Mouse (Mus musculus): ENCODE data around the gene Wdr59.

Gene Wdr59

DNA sequence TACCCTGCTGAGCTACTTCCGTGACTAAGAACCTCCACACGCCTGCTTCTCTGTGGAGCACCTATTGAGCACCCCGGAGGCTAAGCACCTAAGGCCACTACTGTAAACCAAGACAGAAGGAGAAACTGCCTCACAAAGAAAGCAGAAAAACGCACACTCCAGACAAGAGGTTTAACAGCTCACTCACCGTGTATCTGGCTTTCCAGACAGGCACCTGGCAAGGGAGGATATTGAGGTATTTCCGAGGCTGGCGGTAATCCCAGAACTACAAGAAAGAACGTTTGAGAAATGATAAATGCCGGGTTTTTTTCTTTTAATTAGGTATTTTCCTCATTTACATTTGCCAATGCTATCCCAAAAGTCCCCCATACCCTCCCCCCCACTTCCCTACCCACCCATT is 29.4 kb downstream of the Wdr59 start:
- in situ Hi-C loops (cut with MboI) = no loop called here

DNA sequence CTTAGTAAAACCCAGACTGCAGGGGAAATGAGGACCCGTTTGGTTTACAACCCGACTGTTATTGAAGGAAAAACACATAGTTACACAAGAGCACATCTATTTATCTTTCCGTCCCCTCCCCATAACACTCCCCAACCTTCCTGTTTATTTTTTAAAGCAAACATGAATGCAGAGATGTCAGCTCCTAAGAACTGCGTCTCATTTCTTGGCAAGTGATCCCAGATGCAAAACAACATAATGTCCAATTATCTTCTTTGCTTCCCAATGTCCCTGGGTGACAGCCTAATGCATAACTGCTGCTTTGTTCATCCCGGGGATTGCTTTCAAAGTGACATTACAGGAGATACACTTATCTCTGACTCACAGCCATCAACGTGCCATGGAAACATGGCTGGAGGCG is 30.7 kb downstream of the Wdr59 start:
- in situ Hi-C loops (cut with MboI) = no loop called here

DNA sequence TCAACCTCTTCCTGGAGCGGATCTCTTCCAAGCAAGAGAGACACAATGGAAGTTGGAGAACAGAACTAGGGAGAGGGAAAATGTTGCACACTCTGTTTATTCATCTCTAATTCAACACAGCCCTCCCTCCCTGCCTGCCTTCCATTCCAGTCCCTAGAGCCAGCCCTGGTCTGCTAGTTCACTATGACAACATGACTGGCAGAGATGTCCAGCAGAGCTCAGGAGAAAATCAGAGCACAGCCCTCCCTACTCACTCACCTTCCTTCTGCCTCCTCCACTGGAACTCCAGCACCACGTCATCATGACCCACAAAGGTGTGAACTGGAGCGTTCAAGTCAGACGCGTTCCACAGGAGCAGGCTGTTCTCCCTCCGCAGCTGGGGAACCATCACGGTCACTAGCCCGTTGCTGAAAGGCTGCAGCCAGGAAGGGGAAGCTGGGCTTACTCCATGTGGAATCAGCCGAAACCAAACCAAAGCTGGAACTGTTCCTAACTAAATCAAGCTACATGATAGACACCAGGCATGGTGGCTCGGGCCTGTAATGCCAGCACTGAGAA is 31.8 kb downstream of the Wdr59 start:
- in situ Hi-C loops (cut with MboI) = no loop called here

DNA sequence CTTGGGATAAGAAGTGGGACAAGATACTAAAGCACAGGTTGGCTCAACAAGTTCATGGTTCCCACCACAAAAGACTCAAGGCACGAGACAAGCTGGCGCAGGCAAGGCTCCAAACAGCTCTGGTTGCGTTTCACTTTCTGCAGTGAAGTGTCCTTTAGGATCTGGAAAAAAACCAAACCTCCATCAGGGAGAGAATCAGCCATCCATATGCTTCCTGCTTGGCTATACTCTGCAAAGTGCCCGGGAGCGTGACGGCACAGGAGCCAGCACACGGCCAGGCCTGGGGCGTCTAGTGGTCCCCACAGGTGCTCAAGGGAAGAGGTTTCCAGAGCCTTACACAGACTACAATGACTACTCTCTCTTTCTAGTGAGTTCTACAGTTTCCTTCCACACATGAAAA is 41.2 kb downstream of the Wdr59 start:
- in situ Hi-C loops (cut with MboI) = no loop called here

DNA sequence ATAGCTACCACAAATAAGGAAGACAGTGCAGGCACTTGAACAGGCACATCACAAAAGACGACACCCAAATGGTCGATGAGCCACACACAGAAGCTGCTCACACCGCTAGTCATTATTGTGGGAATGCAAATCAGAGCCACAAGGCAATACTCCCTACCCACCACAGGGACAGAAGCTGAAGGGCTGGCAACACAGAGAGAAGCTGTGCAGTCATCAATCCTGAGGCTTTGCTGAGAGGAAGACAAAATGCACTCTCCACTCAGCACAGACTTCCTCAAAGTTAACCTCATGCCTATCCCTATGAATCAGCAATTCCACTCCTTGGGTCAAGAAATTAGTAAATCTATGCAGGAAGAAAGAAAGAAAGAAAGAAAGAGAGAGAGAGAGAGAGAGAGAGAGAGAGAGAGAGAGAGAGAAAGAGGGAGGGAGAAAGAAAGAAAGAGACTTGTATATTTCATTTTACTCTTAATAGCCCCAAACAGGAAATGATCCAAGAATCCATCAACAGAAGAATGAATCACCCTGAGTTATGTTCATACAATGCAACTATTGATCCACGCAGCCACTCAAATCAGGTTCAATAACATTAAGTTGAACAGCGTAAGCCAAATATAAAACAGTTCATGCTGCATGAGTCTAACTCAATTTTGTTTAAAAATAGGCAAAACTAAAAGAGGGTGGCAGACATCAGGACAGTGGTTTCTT is 44.0 kb downstream of the Wdr59 start:
- in situ Hi-C loops (cut with MboI) = no loop called here

DNA sequence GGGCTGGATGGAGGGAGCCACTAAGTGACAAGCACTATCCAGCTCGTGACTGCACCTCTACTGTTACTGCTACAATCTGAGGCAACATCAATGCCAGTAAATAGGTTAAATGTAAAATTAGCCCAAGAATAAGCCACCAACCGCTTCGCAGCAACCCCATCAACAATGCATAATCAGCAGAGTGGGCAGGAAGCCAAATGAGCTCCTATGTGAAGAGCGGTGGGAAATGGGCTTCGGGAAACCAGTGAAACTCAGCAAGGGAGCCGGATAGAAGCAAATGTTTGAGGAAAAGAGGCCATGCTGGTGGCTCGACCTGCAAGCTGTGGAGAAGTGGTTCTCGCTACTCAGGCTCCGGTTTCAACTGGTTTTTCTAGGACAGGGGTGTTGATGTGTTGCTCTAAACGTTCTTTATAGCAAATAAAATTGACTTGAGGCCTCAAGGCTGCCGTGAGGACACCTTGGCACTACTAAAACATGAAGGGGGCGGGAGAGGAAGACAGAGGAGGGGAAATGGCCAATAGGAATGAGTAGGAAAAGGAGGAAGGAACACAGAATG is 50.3 kb downstream of the Wdr59 start:
- in situ Hi-C loops (cut with MboI) = no loop called here

DNA sequence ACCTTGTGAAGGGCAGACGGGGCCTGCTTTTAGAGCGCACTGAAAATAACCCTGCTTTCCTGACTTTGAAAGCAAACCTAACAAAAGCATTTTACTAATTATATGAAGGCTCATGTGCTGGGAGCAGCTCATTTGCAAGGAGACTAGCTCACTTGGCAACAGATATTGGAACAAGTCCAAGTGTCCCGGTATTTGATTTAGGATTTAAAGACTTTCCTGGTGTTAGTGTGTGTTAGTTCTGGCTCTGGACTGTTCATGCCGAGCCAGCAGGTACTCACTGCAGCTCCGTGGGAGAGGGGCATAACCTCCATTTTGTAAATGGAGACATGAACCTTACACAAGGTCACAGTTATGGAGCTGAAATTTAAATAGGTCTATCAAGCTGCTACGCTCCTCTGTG is 52.9 kb downstream of the Wdr59 start:
- in situ Hi-C loops (cut with MboI) = no loop called here

DNA sequence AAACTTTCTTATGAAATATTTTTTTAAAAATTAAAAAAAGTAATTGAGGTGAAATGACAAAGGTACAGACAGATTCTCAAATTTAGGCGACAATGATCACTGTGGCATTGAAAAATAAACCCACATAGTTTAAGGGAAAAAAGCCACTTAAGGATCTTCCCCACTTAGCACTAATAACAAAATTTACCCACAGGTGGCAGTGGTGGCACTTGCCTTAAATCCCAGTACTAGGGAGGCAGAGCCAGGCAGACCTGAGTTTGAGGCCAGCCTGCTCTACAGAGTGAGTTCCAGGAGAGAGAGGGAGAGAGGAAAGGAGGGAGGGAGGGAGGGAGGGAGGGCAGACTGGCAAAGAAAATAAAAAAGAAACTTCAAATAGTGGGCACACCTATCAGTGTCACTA is 56.6 kb downstream of the Wdr59 start:
- in situ Hi-C loops (cut with MboI) = no loop called here

DNA sequence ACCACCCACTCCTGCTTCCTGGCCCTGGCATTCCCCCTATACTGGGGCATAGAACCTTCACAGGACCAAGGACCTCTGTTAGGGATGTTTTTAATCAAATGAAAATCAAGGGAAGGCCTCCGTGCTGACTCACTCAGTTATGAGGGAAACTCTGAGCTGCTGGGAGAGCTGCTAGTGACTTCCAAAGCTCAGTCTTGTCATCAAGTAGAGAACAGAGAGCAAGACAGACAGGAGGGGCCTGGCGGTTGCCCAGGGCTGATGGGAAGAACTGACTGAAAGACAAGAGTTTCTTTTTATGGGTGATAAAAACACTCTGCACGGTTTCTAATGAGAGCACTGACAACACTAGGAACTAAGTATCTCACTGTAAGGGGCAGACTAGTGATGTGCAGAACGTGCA is 57.4 kb downstream of the Wdr59 start:
- in situ Hi-C loops (cut with MboI) = no loop called here

DNA sequence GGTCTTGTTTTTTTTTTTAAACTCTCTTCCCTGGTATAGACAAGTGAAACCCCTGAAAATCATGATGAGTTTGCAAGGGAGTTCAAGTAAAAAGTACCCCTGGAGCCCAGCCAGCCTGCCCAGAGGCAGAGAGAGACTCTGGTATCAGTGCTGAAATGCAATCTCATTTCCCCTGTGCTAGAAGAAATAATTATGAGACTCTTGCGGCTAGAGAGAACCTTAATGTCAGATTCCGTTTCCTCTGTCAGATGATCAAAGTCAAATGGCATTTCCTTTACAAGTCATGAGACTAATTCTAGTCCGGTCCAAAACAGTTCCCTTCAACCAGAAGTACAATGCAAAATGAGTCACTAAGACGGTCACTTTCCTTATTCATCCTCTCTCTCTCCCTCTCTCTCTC is 72.2 kb downstream of the Wdr59 start:
- in situ Hi-C loops (cut with MboI) = no loop called here

DNA sequence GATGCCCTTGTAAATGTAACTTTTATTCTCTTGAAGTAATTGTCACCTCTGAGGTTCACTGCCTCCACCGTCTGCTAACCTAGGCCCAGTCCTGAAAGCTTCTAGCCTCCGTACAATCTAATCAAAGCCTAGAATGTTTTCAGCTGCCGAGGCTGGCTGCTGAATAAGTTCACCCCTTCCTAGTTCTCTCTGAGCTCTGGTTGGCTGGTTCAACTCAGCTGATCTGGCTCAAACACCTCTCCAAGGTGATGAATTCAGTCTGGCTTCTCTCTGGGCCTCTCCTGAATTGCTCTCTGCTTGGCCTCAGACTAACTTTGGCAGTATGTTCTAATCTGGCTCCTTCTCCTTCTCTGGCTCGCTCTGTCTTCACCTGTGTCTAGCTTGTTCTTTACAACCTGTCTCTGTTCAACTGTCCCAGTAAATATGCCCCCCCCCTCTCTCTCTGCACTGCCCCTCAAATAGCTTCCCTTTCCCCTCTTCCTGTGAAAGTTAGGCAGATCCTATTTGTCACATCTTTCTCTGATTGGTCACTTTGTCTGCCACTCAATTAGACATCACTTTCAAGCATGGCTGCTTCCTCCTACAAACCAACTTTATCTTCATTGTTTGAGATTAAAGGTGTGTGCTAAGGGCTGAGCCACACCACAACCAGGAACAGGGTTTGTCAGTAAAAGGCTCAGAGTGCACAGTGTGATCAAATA is 75.8 kb downstream of the Wdr59 start:
- in situ Hi-C loops (cut with MboI) = no loop called here

DNA sequence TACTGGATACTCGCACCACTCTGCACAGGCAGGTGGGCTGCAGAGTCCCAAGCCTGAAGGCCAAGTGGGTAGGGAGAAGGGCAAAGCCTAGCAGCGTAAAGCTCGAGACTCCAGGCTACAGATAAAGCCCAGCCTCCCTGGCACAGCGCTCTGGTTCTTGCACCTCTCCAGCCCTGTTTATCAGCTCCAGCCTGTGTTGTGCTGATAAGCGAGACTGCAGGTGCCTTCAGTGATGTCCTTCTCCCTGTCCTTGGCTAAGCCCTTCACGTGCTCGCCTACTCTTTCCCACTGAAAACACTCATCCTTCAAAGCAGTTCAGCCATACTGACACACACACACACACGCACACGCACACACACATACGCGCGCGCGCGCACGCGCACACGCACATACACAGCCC is 76.3 kb downstream of the Wdr59 start:
- in situ Hi-C loops (cut with MboI) = no loop called here

DNA sequence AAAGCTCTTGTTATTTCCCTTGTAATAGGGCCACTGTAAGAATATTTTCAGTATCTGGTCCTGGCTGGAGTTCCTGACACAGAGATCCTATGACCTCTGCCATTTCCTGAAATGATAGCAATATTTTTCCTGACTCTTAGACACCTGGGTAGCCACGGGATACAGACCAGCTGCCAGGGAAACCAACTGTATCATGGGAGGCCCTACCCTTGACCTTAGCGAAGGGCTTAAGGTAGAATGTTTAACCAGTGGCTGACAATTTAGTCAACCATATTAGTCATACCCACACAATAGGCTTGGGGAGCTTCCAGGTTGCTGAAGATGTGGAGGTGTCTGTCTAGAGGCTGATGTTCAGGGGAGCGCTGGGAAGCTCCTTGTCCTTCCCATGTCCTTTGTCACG is 77.6 kb downstream of the Wdr59 start:
- in situ Hi-C loops (cut with MboI) = no loop called here

DNA sequence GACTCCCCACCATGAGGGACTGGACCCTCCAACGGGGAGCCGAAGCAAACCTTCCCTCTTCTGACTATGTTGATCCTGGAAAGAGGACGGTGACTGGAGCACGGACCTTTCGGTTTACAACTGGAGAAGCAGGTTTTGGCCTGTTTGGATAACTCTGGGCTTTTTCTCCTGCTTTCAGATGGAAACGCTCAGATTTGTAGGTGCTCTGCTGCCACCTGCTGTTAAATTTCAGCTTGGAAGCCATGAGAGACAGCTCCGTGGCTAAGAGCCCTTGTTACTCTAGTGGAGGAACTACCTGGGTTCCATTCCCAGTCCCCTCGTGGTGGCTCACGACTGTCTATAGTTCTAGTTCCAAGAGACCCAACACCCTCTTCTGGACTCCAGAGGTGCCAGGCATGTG is 82.7 kb downstream of the Wdr59 start:
- in situ Hi-C loops (cut with MboI) = no loop called here

DNA sequence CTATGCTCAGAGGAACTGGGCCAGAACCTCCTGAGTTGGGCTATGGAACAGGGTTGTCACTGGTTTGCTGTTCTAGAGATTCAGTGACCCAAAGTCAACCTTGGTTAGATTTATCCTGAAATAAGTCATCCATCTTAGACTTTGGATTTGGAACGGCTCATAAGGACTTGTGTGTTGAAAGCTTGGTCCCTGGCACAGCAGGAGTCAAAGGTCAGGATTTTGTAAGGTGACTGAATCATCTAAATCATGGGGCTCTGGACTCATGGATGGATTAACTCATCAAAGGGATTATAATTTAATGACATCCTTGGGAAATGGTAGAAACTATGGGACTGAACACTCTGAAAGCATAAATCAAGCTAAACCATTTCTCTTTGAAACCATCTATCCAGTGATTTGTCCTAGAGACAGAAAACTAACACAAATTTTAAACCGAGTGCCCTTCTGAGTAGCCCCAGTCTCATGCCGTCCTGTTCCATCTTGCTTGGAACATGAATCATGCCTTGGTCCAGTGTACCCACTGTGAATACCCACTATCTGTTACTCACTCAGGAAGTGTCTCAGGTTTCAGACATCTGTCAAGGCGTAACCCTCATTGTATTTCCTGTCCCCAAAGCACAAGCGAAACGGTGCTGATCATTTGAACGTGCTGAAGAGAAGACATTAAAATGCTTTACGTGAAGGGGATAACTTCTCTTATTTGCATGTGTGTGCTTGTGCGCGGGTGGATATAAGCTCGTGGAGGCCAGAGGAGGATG is 86.6 kb downstream of the Wdr59 start:
- in situ Hi-C loops (cut with MboI) = no loop called here

DNA sequence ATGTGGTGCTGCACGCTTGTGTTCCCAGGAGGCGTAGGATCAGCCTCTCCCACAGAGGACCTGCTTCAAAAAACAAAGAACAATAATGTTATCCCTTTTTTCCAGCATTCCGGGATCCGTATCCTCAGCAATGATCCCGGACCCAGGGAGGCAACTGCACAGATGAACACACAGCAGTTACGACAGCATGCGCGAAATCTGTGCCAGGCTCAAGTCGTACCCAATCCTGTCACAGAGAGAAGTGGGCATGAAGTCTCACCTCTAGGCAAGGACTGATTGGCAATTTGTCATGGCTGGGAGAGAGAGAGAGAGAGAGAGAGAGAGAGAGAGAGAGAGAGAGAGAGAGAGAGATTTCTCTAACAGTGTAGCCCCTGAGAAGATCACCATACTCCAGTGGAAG is 97.2 kb downstream of the Wdr59 start:
- in situ Hi-C loops (cut with MboI) = no loop called here

DNA sequence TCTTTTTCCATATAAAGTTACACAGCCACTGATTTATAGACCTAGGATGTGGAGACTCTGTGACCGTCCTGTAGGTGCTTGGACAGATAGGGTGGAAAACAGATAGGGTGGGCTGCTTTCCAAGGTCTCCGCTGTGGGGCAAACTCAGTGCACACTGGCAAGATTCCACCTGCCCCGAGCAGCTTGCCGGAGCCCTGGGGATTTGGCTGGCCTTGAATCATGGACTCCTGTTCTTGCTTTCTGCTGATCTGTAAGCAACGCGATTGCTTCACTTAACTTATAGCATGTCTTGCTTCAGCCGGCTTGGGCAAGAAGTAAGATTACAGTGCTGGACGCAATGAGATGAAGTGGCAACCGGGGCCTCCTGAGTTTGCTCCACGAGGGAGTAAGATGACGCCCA is 97.7 kb downstream of the Wdr59 start:
- in situ Hi-C loops (cut with MboI) = no loop called here

DNA sequence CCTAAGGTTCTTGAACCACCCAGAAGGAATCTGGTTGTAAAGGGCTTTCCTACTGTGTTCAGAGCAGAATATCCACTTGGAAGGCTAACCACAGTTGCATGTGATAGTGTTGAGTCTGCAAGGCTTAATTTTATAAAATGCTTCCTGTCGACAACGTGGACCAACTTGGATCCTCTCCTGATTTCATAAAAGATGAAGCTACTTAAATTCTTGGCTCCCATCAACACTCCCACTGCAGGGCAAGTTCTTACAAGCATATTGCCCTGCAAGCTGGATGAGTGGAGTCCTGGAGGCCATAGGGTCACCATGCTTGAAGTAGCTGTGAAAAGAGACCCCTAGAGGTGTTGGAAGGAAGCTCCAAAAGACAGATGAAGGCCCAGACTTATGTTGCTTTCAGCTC is 99.3 kb downstream of the Wdr59 start:
- in situ Hi-C loops (cut with MboI) = no loop called here

DNA sequence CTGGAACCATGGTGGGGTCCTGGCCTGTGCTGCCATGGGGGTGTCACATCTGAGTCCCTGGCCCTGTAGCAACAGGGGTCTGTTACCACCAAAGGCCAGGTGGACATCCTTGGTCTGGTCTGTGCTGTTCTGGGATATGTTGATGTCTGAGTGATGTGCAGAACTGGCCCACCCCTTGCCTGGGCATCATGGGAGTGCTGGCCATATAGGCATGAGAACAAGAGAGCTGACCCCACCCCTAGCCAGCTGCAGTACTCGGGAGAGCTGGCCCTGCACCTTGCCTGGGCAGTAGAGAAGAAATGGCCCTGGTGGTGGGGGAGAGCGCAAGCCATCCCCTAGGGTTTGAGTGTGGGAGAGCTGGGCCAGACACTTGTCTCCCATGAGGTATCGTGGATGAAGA is 102.7 kb downstream of the Wdr59 start:
- in situ Hi-C loops (cut with MboI) = no loop called here

DNA sequence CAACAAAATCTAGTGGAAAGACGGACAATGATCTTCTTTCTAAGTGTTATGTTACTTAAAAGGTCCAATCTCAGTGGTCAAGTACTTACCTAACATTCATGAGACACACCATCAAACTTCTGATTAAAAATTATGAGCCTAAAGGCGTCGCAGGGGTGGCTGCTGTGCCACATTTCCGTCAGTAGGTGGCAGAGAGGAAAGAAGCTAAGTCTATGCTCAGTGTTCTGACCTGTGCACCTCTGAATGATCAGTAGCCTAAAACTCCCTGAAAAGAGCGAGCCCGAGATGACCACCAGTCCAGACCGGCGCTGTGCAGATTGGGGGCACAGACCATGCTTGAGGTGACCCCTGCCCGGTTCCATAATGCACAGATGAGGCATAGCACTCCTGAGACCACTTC is 103.3 kb downstream of the Wdr59 start:
- in situ Hi-C loops (cut with MboI) = no loop called here

DNA sequence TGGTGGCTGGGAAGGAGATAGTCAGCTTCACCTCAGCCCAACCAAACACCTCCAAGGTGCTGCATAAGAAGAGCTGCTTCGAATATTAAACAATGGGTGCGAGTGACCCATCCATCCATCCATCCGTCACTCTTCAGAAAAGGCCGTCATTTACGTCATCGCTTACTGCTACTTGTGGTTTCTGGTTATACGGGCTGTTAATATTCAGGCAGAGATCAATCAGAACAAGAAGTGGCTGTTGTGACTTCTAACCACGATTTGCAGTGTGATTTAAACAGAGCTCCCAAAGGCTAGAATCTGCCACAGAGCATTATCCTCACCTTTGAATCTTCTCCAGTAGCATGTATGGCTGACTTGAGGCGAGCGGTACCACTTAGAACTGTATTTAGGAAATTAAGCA is 104.7 kb downstream of the Wdr59 start:
- in situ Hi-C loops (cut with MboI) = no loop called here

DNA sequence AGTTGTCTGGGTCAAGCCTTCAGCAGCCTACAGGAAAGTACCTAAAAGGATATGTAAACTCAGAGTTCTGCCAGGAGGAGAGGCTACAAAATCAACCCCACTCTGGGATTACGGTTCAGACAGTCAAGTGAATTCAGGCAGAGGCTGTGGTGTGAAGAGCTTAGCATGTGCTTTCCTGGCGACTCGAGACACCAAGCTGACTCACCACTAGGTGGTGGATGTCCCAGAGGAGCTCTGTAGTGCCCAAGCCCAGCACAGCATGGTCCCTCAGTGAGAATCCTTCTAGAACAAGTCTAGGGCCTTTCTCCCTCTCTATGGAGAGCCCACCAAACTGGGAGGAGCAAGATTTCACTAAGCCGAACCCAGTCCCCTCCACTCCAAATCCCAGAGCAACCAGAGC is 118.5 kb downstream of the Wdr59 start:
- in situ Hi-C loops (cut with MboI) = no loop called here

All from mature B cell (primary cell).